Mouse (Mus musculus): ENCODE data around the gene Ssna1.

Ssna1 gene

GRCm38 (mm10) chr2:25290101-25290815, 18.0 kb upstream of the Ssna1 start:
- DNase-seq (ENCODE audit: low spot score in 2 of 2) = no peak

- no peak for DNase-seq (ENCODE audit: low spot score in 2 of 2)
Measured at GRCm38 (mm10) chr2:25289651-25290050, 17.4 kb upstream of the Ssna1 start, which contains the start of gene Lrrc26. Gene Lrrc26, plus strand, starts transcription at chr2:25289915.

GRCm38 (mm10) chr2:25288734-25289345, 16.6 kb upstream of the Ssna1 start:
- DNase-seq (ENCODE audit: low spot score in 2 of 2) = no peak

GRCm38 (mm10) chr2:25287927-25288649, 15.8 kb upstream of the Ssna1 start, which contains the start of gene Tmem210:
Gene Tmem210, plus strand, starts transcription at chr2:25288145.
- DNase-seq (ENCODE audit: low spot score in 2 of 2) = no peak

- DNase-seq (ENCODE audit: low spot score in 2 of 2) = no peak
Measured at GRCm38 (mm10) chr2:25286837-25287636, 14.8 kb upstream of the Ssna1 start.

- no peak for DNase-seq (ENCODE audit: low spot score in 2 of 2)
Measured at GRCm38 (mm10) chr2:25286314-25286713, 14.1 kb upstream of the Ssna1 start.

- DNase-seq (ENCODE audit: low spot score in 2 of 2) = no peak
Measured at GRCm38 (mm10) chr2:25285551-25285950, 13.3 kb upstream of the Ssna1 start.

GRCm38 (mm10) chr2:25278928-25279882, 7.0 kb upstream of the Ssna1 start:
- peak; percentile 66 to 86 for DNase-seq (ENCODE audit: low spot score in 2 of 2)

- no peak for DNase-seq (ENCODE audit: low spot score in 2 of 2)
Measured at GRCm38 (mm10) chr2:25273010-25273409, 772 bp upstream of the Ssna1 start.

GRCm38 (mm10) chr2:25272515-25272914, 277 bp upstream of the Ssna1 start:
- no peak for DNase-seq (ENCODE audit: low spot score in 2 of 2)

- DNase-seq (ENCODE audit: low spot score in 2 of 2) = no peak
Measured at GRCm38 (mm10) chr2:25267746-25268309, 4.4 kb downstream of the Ssna1 start.

- no peak for DNase-seq (ENCODE audit: low spot score in 2 of 2)
Measured at GRCm38 (mm10) chr2:25267241-25267640, 5.0 kb downstream of the Ssna1 start.

- DNase-seq (ENCODE audit: low spot score in 2 of 2) = no peak
Measured at GRCm38 (mm10) chr2:25266720-25267119, 5.5 kb downstream of the Ssna1 start.

- no peak for DNase-seq (ENCODE audit: low spot score in 2 of 2)
Measured at GRCm38 (mm10) chr2:25265897-25266656, 6.2 kb downstream of the Ssna1 start.

- DNase-seq (ENCODE audit: low spot score in 2 of 2) = no peak
Measured at GRCm38 (mm10) chr2:25264851-25265250, 7.4 kb downstream of the Ssna1 start.

GRCm38 (mm10) chr2:25264286-25264660, 8.0 kb downstream of the Ssna1 start:
- DNase-seq (ENCODE audit: low spot score in 2 of 2) = no peak

- no peak for DNase-seq (ENCODE audit: low spot score in 2 of 2)
Measured at GRCm38 (mm10) chr2:25263623-25264285, 8.5 kb downstream of the Ssna1 start.

- no peak for DNase-seq (ENCODE audit: low spot score in 2 of 2)
Measured at GRCm38 (mm10) chr2:25262795-25263622, 9.2 kb downstream of the Ssna1 start.
